Mouse (Mus musculus) forebrain, postnatal 0 days (tissue): ENCODE data around the gene Cux1. TPM values are rescaled to one million over a fixed set of nuclear protein-coding genes. Genes with fewer than 3 reads are reported as not detected.

ENCODE experiments used
- ATAC-seq: fragments of 200-750 bp; cut with Nextera tagmentation; 2 replicates; pipeline ENCODE4 v1.8.0; 2017; ENCODE audit warnings: mild to moderate bottlenecking, moderate library complexity
- DNase-seq: peaks from one replicate; pipeline ENCODE4 v3.0.0-alpha.2; 2015
- H3K27ac ChIP-seq: fragments of 300-500 bp; sonication (generic); 2 replicates; pipeline ENCODE4 v1.5.1; 2014; ENCODE audit warnings: low read depth, mild to moderate bottlenecking, antibody characterized with exemption, low read length, moderate library complexity, mixed read lengths
- H3K27me3 ChIP-seq: fragments of 300-500 bp; sonication (generic); 2 replicates; pipeline ENCODE4 v1.6.1; 2014; ENCODE audit warnings: mild to moderate bottlenecking, low read length, mixed read lengths; ENCODE audit not compliant: insufficient read depth
- H3K36me3 ChIP-seq: fragments of 300-500 bp; sonication (generic); 2 replicates; pipeline ENCODE4 v1.6.1; 2014; ENCODE audit warnings: mild to moderate bottlenecking, moderate library complexity; ENCODE audit not compliant: insufficient read depth
- H3K4me1 ChIP-seq: fragments of 300-500 bp; sonication (generic); 2 replicates; pipeline ENCODE4 v1.6.1; 2014; ENCODE audit warnings: antibody characterized with exemption; ENCODE audit not compliant: insufficient read depth
- H3K4me2 ChIP-seq: fragments of 300-500 bp; sonication (generic); 2 replicates; pipeline ENCODE4 v1.6.1; 2014; ENCODE audit warnings: low read depth, mild to moderate bottlenecking, moderate library complexity
- H3K4me3 ChIP-seq: fragments of 300-500 bp; sonication (generic); 2 replicates; pipeline ENCODE4 v1.5.1; 2014; ENCODE audit warnings: low read depth, low read length, mixed read lengths
- H3K9ac ChIP-seq: fragments of 300-500 bp; sonication (generic); 2 replicates; pipeline ENCODE4 v1.6.1; 2014; ENCODE audit warnings: mild to moderate bottlenecking
- H3K9me3 ChIP-seq: fragments of 300-500 bp; sonication (generic); 2 replicates; pipeline ENCODE4 v1.6.1; 2016; ENCODE audit warnings: low read length
- CTCF ChIP-seq: sonication (generic); IDR thresholded peaks from 2 replicates; pipeline ENCODE4 v1.5.1; 2016; ENCODE audit warnings: antibody characterized with exemption, control low read depth, low read depth
- WGBS: fragments of 180-500 bp; shearing (Covaris S2); extraction: QIAGEN DNeasy Blood & Tissue Kit; methylation state at CpG from one replicate; pipeline ENCODE4 v1.1.7; 2014; 5-methylcytosine and 5-hydroxymethylcytosine counted together
- polyA plus RNA-seq: library from polyadenylated mRNA; unstranded; fragments of >200 nt; fragmentation: Nextera tagmentation; extraction: Ambion mirVana; gene quantifications from 2 replicates; pipeline ENCODE4 v1.2.1, GENCODE M21; 2015
- total RNA-seq: library from RNA; depleted of rRNA; stranded (reverse); fragments of >200 nt; gene quantifications from 2 replicates; pipeline ENCODE4 v1.2.3, GENCODE M21; 2014

The Cux1 gene
- total and polyA plus RNA-seq, 2 experiments from 2014 or later = 86.0 to 141 TPM

DNA sequence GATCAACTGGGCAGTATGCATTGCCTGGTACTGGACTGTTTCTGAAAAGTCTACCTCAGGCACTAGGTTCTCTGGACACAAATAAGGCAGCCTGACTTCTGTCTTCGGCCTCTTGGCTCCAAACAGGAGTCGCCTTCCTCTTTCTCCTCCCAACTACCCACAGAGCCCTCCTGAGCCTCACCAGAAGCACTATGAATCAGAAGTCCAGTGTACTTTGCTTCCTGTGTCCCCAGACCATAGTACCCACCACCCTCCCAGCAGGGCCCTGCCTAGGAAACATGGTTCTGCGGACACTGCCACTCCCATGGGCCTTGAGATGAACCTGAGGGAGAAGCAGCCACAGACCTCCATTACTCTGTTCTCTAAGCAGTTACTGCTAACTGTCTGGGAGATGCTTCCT lies 71.7 kb downstream of the Cux1 start:
- no peak overlapping the region for H3K4me2 ChIP-seq
- WGBS = 94% methylated on average over 3 of the region's 3 CpGs
- no peak overlapping the region for H3K27ac ChIP-seq
- no peak overlapping the region for H3K4me3 ChIP-seq
- 0 out of 2 replicates have a peak, but pooled peaks cover 7% of the 10 kb centered on the region for H3K4me1 ChIP-seq
- H3K9ac ChIP-seq = no peak overlapping the region
- no peaks in the 10 kb centered on the region for H3K9me3 ChIP-seq
- ATAC-seq (no peak), DNase-seq (no peak)
- TF ChIP-seq CTCF = no peak
- no peaks in the 10 kb centered on the region for H3K36me3 ChIP-seq
- H3K27me3 ChIP-seq = no peaks in the 10 kb centered on the region

DNA sequence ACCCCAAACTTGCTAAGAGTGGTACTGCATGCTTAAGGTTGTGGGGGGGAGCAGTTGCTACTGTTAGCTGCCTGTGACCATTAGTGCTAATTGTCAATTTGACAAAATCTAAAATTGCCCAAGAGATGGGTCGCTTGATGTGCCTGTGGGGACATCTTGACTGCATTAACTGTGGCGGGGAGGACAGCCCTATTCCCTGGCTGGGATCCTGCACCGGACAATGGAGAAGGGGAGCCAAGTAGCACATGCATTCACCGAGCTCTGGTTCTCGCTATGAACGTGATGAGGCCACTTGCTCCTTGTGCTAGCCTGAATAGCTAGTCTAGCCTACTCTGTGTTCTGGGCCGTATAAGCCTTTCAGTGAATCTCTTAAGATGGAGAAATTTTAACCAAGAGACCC lies 72.4 kb downstream of the Cux1 start:
- H3K9ac ChIP-seq = no peak overlapping the region
- no peak for DNase-seq
- H3K9me3 ChIP-seq = no peaks in the 10 kb centered on the region
- no peak for ATAC-seq
- H3K27me3 ChIP-seq = no peaks in the 10 kb centered on the region
- 59% methylated on average over 7 of the region's 7 CpGs for WGBS
- 0 out of 2 replicates have a peak, but pooled peaks cover under 1% of the 10 kb centered on the region for H3K4me1 ChIP-seq
- no peak overlapping the region for H3K27ac ChIP-seq
- no peaks in the 10 kb centered on the region for H3K36me3 ChIP-seq
- no peak overlapping the region for H3K4me2 ChIP-seq
- no peak for TF ChIP-seq CTCF
- no peak overlapping the region for H3K4me3 ChIP-seq

DNA sequence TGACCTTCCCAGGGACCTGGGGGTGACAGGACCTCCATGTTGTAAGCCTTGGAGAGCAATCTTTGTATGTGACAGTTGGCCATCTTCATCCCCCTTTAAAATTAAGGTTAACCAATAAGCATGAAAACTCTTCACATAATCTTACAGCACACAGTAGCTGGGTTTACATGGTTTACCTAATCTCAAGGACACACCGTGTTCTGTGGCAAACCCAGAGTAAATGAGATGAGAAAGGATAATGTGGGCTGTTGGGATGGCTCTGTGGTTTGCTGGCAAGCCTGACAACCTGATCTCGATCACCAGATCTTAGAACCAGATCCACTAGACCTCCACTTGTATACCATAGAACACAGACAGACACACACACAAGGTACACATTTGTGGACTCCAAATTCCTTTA lies 73.0 kb downstream of the Cux1 start:
- Histone ChIP-seq H3K9me3 (no peaks in the 10 kb centered on the region), H3K36me3 (no peaks in the 10 kb centered on the region), H3K9ac (no peak overlapping the region), H3K4me1 (no peaks in the 10 kb centered on the region), H3K4me3 (no peak overlapping the region), H3K27ac (no peak overlapping the region), H3K4me2 (no peak overlapping the region), H3K27me3 (no peaks in the 10 kb centered on the region)
- ATAC-seq = no peak
- 95% methylated on average over 2 of the region's 2 CpGs for WGBS
- TF ChIP-seq CTCF = no peak
- DNase-seq = no peak

DNA sequence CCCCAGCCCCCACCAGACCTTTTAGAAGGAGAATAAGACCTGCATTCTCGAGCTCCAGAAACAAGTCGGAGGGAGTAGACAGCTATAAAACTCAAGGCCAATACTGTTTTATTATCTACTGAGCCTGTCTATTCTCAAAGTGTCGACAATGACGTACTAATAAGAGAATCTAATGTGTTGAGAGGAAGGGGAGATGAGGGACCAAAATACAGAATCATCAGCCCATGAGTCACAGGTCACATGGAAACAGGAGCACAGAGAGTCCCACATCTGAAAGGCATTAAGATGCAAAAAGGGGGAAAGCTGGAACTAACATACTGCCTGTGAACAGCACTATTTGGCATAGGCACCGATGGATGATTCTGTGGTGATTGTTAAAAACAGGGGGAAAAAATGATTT lies 77.8 kb downstream of the Cux1 start:
- no peak overlapping the region for H3K9ac ChIP-seq
- no peaks in the 10 kb centered on the region for H3K9me3 ChIP-seq
- WGBS = 81% methylated on average over 5 of the region's 5 CpGs
- H3K36me3 ChIP-seq = no peaks in the 10 kb centered on the region
- no peaks in the 10 kb centered on the region for H3K27me3 ChIP-seq
- TF ChIP-seq CTCF = no peak
- peaks cover 10% of the 10 kb centered on the region; the same call in 1 of the 2 replicates for H3K4me1 ChIP-seq
- no peak for ATAC-seq
- no peak overlapping the region for H3K4me2 ChIP-seq
- no peak overlapping the region for H3K27ac ChIP-seq
- no peak for DNase-seq
- H3K4me3 ChIP-seq = no peak overlapping the region

DNA sequence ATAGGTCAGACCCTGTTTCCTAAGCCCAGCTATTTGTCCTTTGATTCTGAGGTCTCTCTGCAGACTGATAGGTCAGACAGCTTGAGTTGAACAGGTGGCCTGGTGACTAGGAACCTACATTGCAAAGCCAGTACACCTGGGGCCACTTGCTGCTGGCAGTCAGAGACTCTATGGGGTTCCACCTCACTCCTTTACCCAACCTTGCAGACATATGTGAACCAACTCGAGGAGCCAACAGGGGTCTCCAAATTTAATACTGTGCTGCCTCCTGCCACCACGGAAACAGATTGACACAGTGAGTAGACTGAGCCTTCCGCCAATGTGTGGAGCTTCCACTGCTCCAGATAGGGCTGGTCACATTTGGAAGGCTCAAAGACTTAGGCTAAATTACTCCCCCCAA lies 78.6 kb downstream of the Cux1 start:
- no peak overlapping the region for H3K27ac ChIP-seq
- H3K4me1 ChIP-seq = peaks cover 10% of the 10 kb centered on the region; the same call in 1 of the 2 replicates
- ATAC-seq (no peak), DNase-seq (no peak)
- H3K4me2 ChIP-seq = no peak overlapping the region
- no peaks in the 10 kb centered on the region for H3K27me3 ChIP-seq
- no peak overlapping the region for H3K4me3 ChIP-seq
- no peaks in the 10 kb centered on the region for H3K9me3 ChIP-seq
- no peak for TF ChIP-seq CTCF
- 65% methylated on average over 3 of the region's 3 CpGs for WGBS
- no peaks in the 10 kb centered on the region for H3K36me3 ChIP-seq
- H3K9ac ChIP-seq = no peak overlapping the region

DNA sequence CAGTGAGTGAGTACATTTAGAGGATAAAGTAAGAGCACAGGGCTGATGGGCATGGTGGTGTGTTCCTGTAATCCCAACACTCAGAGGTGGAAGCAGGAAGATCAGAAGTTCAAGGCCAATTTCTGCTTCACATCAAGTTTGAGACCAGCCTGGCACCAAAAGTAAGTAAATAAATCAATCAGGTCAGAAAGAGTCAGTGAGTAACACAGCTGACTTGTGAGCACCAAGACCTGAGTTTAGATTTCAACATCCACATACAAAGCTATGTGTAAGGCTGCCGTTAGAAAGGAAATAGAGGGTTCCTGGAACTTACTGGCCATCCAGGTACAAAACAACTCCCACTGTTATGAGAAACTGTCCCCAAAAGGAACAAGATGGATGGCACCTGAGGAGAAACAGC lies 79.1 kb downstream of the Cux1 start:
- Histone ChIP-seq H3K36me3 (no peaks in the 10 kb centered on the region), H3K27me3 (no peaks in the 10 kb centered on the region), H3K4me3 (no peak overlapping the region), H3K9ac (no peak overlapping the region), H3K4me1 (peaks cover 10% of the 10 kb centered on the region; the same call in 1 of the 2 replicates), H3K9me3 (no peaks in the 10 kb centered on the region), H3K4me2 (no peak overlapping the region), H3K27ac (peak overlapping the region; percentile 45; the same call in 1 of the 2 replicates)
- TF ChIP-seq CTCF = no peak
- 83% methylated on average over 1 of the region's 1 CpGs for WGBS
- DNase-seq (no peak), ATAC-seq (no peak)

DNA sequence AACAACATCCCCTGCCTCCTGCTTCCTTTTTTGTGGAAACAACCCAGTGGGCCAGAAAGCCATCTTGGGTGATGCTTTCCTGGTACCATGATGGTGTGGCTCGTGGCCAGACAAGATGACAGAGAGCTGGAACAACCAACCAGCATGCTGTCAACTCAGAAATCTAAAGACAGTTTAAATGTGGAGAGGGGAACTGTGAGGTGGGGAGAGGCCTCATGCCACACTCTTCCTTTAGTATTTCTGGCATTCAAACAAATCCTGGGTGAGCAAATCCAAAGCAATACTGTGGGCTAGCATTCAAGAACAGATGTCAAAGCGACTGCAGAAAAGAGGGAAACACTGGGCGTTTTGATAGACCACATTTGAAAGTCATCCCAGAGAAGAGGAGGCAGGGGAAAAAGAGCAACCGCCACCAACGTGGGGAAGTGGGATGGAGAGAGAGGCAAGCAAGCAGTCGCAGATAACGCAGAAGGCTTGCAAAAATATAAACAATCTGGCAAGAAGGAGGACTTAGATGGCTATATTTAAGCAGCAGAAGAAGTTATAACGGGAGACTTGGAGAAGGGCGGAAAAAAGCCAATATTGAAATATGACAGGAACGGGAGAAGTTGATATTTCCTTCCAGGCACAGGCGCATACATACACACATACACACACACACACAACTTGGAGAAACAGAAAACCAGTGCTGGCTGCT lies 79.7 kb downstream of the Cux1 start:
- Histone ChIP-seq H3K27me3 (no peaks in the 10 kb centered on the region), H3K9ac (no peak overlapping the region), H3K9me3 (no peaks in the 10 kb centered on the region), H3K27ac (peak overlapping the region; percentile 64; the same call in 1 of the 2 replicates), H3K36me3 (no peaks in the 10 kb centered on the region), H3K4me3 (no peak overlapping the region), H3K4me1 (peaks cover 10% of the 10 kb centered on the region; the same call in 1 of the 2 replicates), H3K4me2 (no peak overlapping the region)
- peak; percentile 84 for DNase-seq
- ATAC-seq = peak; percentile 85
- 40% methylated on average over 11 of the region's 11 CpGs for WGBS
- no peak for TF ChIP-seq CTCF
